Mouse (Mus musculus): Measurements from ENCODE around the gene Cdc6. TPM values are rescaled to one million over a fixed set of nuclear protein-coding genes. Genes with fewer than 3 reads are reported as not detected.
A peak's percentile ranks its signal among the peaks of the same experiment; 100 is the strongest.

Cdc6 gene
- polyA plus RNA-seq, 1 experiment: 0.11 TPM

GRCm38 (mm10) chr11:98954801-98955706 is 47.5 kb downstream of the Cdc6 start:
- TF ChIP-seq CTCF (conservative IDR thresholded peaks at IDR 0.05; ENCODE audit: insufficient read depth, insufficient read length, low read depth, low read length) (no peak), POLR2A (IDR thresholded peaks at IDR 0.05; ENCODE audit: low read depth, low read length) (no peak)
- DNase-seq: peak; percentile 50
- WGBS: 30% methylated on average over 17 of the region's 17 CpGs
- Histone ChIP-seq H3K27me3 (replicated peaks; ENCODE audit: control insufficient read depth, insufficient read depth, low read length) (no peaks in the 10 kb centered on the region), H3K36me3 (ENCODE audit: control insufficient read depth, insufficient read depth, low read length) (no peaks in the 10 kb centered on the region), H3K4me1 (ENCODE audit: control insufficient read depth, insufficient read depth, low read length) (peaks cover 44% of the 10 kb centered on the region), H3K27ac (ENCODE audit: insufficient read depth, low read depth, low read length) (peak overlapping the region; percentile 68), H3K4me3 (ENCODE audit: insufficient read depth, low read depth, low read length) (no peak overlapping the region)

- no peak for DNase-seq
- 16% methylated on average over 7 of the region's 7 CpGs for WGBS
- TF ChIP-seq CTCF (conservative IDR thresholded peaks at IDR 0.05; ENCODE audit: insufficient read depth, insufficient read length, low read depth, low read length) (no peak), POLR2A (IDR thresholded peaks at IDR 0.05; ENCODE audit: low read depth, low read length) (no peak)
- H3K4me1 ChIP-seq (ENCODE audit: control insufficient read depth, insufficient read depth, low read length): peaks cover 38% of the 10 kb centered on the region
- no peak overlapping the region for H3K4me3 ChIP-seq (ENCODE audit: insufficient read depth, low read depth, low read length)
- H3K27ac ChIP-seq (ENCODE audit: insufficient read depth, low read depth, low read length): no peak overlapping the region
- H3K36me3 ChIP-seq (ENCODE audit: control insufficient read depth, insufficient read depth, low read length): no peaks in the 10 kb centered on the region
- no peaks in the 10 kb centered on the region for H3K27me3 ChIP-seq (replicated peaks; ENCODE audit: control insufficient read depth, insufficient read depth, low read length)
These were observed 48.2 kb downstream of the Cdc6 start for GRCm38 (mm10) chr11:98955707-98956235.

- Histone ChIP-seq H3K27me3 (replicated peaks; ENCODE audit: control insufficient read depth, insufficient read depth, low read length) (no peaks in the 10 kb centered on the region), H3K4me1 (ENCODE audit: control insufficient read depth, insufficient read depth, low read length) (peaks cover 37% of the 10 kb centered on the region), H3K4me3 (ENCODE audit: insufficient read depth, low read depth, low read length) (no peak overlapping the region), H3K36me3 (ENCODE audit: control insufficient read depth, insufficient read depth, low read length) (no peaks in the 10 kb centered on the region), H3K27ac (ENCODE audit: insufficient read depth, low read depth, low read length) (no peak overlapping the region)
- no peak for DNase-seq
- TF ChIP-seq CTCF (conservative IDR thresholded peaks at IDR 0.05; ENCODE audit: insufficient read depth, insufficient read length, low read depth, low read length) (no peak), POLR2A (IDR thresholded peaks at IDR 0.05; ENCODE audit: low read depth, low read length) (no peak)
- 73% methylated on average over 10 of the region's 10 CpGs for WGBS
These were observed 48.7 kb downstream of the Cdc6 start for GRCm38 (mm10) chr11:98956340-98956739.

- TF ChIP-seq POLR2A (IDR thresholded peaks at IDR 0.05; ENCODE audit: low read depth, low read length): peak; percentile 85
- TF ChIP-seq CTCF (conservative IDR thresholded peaks at IDR 0.05; ENCODE audit: insufficient read depth, insufficient read length, low read depth, low read length): no peak
- H3K27ac ChIP-seq (ENCODE audit: insufficient read depth, low read depth, low read length): peak overlapping the region; percentile 83
- peak overlapping the region; percentile 87 for H3K4me3 ChIP-seq (ENCODE audit: insufficient read depth, low read depth, low read length)
- no peaks in the 10 kb centered on the region for H3K36me3 ChIP-seq (ENCODE audit: control insufficient read depth, insufficient read depth, low read length)
- H3K27me3 ChIP-seq (replicated peaks; ENCODE audit: control insufficient read depth, insufficient read depth, low read length): no peaks in the 10 kb centered on the region
- peak; percentile 93 for DNase-seq
- 6% methylated on average over 43 of the region's 43 CpGs for WGBS
- peaks cover 33% of the 10 kb centered on the region for H3K4me1 ChIP-seq (ENCODE audit: control insufficient read depth, insufficient read depth, low read length)
These were observed 52.1 kb downstream of the Cdc6 start for GRCm38 (mm10) chr11:98959437-98960312.

GRCm38 (mm10) chr11:98960313-98960906 is 52.8 kb downstream of the Cdc6 start:
- no peaks in the 10 kb centered on the region for H3K36me3 ChIP-seq (ENCODE audit: control insufficient read depth, insufficient read depth, low read length)
- peaks cover 32% of the 10 kb centered on the region for H3K4me1 ChIP-seq (ENCODE audit: control insufficient read depth, insufficient read depth, low read length)
- no peak for TF ChIP-seq CTCF (conservative IDR thresholded peaks at IDR 0.05; ENCODE audit: insufficient read depth, insufficient read length, low read depth, low read length)
- TF ChIP-seq POLR2A (IDR thresholded peaks at IDR 0.05; ENCODE audit: low read depth, low read length): no peak
- peak; percentile 82 for DNase-seq
- H3K27me3 ChIP-seq (replicated peaks; ENCODE audit: control insufficient read depth, insufficient read depth, low read length): no peaks in the 10 kb centered on the region
- peak overlapping the region; percentile 83 for H3K27ac ChIP-seq (ENCODE audit: insufficient read depth, low read depth, low read length)
- WGBS: 4% methylated on average over 52 of the region's 53 CpGs
- H3K4me3 ChIP-seq (ENCODE audit: insufficient read depth, low read depth, low read length): peak overlapping the region; percentile 87

- H3K4me3 ChIP-seq (ENCODE audit: insufficient read depth, low read depth, low read length): peak overlapping the region; percentile 87
- WGBS: 20% methylated on average over 18 of the region's 18 CpGs
- H3K27ac ChIP-seq (ENCODE audit: insufficient read depth, low read depth, low read length): peak overlapping the region; percentile 75
- no peaks in the 10 kb centered on the region for H3K27me3 ChIP-seq (replicated peaks; ENCODE audit: control insufficient read depth, insufficient read depth, low read length)
- TF ChIP-seq POLR2A (IDR thresholded peaks at IDR 0.05; ENCODE audit: low read depth, low read length) (no peak), CTCF (conservative IDR thresholded peaks at IDR 0.05; ENCODE audit: insufficient read depth, insufficient read length, low read depth, low read length) (no peak)
- peak; percentile 73 for DNase-seq
- no peaks in the 10 kb centered on the region for H3K36me3 ChIP-seq (ENCODE audit: control insufficient read depth, insufficient read depth, low read length)
- peaks cover 32% of the 10 kb centered on the region for H3K4me1 ChIP-seq (ENCODE audit: control insufficient read depth, insufficient read depth, low read length)
These were observed 53.5 kb downstream of the Cdc6 start for GRCm38 (mm10) chr11:98961051-98961592.
